Mouse (Mus musculus): ENCODE data around the gene Grap.
"Not testable (repeated sequence)": the region's sequence is repeated elsewhere in the genome, so short reads cannot be mapped to it uniquely, and the experiment has no call there.

Gene Grap

GRCm38 (mm10) chr11:61652686-61653447 lies at the start of gene Grap:
Gene Grap, plus strand, starts transcription at chr11:61653265.
- no peak for DNase-seq

GRCm38 (mm10) chr11:61608072-61608471 lies 45.0 kb upstream of the Grap start:
- DNase-seq: no peak

GRCm38 (mm10) chr11:61611197-61611596 lies 41.9 kb upstream of the Grap start:
- DNase-seq: no peak

GRCm38 (mm10) chr11:61612116-61612635 lies 40.9 kb upstream of the Grap start:
- no peak for DNase-seq

GRCm38 (mm10) chr11:61614401-61614800 lies 38.7 kb upstream of the Grap start:
- no peak for DNase-seq

- no peak for DNase-seq
Observed at GRCm38 (mm10) chr11:61615686-61616522, 37.2 kb upstream of the Grap start.

GRCm38 (mm10) chr11:61616523-61617292 lies 36.4 kb upstream of the Grap start:
- no peak for DNase-seq

- no peak for DNase-seq
Observed at GRCm38 (mm10) chr11:61617293-61617975, 35.6 kb upstream of the Grap start.

GRCm38 (mm10) chr11:61618131-61618530 lies 34.9 kb upstream of the Grap start:
- no peak for DNase-seq

GRCm38 (mm10) chr11:61618571-61618970 lies 34.5 kb upstream of the Grap start:
- no peak for DNase-seq

- DNase-seq: no peak
Observed at GRCm38 (mm10) chr11:61619356-61619755, 33.7 kb upstream of the Grap start.

- peak; percentile 55 for DNase-seq
Observed at GRCm38 (mm10) chr11:61619791-61620241, 33.2 kb upstream of the Grap start.

- DNase-seq: peak; percentile 74
Observed at GRCm38 (mm10) chr11:61620254-61620670, 32.8 kb upstream of the Grap start.

GRCm38 (mm10) chr11:61620762-61621161 lies 32.3 kb upstream of the Grap start:
- DNase-seq: no peak

GRCm38 (mm10) chr11:61625136-61625535 lies 27.9 kb upstream of the Grap start:
- no peak for DNase-seq

GRCm38 (mm10) chr11:61626509-61626908 lies 26.6 kb upstream of the Grap start:
- no peak for DNase-seq

GRCm38 (mm10) chr11:61629621-61630020 lies 23.4 kb upstream of the Grap start:
- DNase-seq: no peak

GRCm38 (mm10) chr11:61636309-61636708 lies 16.8 kb upstream of the Grap start:
- DNase-seq: not testable (repeated sequence)

- DNase-seq: no peak
Observed at GRCm38 (mm10) chr11:61637413-61637812, 15.7 kb upstream of the Grap start.

- DNase-seq: no peak
Observed at GRCm38 (mm10) chr11:61637856-61638255, 15.2 kb upstream of the Grap start.

GRCm38 (mm10) chr11:61638764-61639536 lies 14.1 kb upstream of the Grap start:
- DNase-seq: no peak

Measured in liver (tissue).